Mouse (Mus musculus): ENCODE data around the gene Ffar2.

Gene Ffar2

GRCm38 (mm10) chr7:30820854-30821445, 2.6 kb downstream of the Ffar2 start:
- DNase-seq (ENCODE audit: low spot score) = no peak

DNA sequence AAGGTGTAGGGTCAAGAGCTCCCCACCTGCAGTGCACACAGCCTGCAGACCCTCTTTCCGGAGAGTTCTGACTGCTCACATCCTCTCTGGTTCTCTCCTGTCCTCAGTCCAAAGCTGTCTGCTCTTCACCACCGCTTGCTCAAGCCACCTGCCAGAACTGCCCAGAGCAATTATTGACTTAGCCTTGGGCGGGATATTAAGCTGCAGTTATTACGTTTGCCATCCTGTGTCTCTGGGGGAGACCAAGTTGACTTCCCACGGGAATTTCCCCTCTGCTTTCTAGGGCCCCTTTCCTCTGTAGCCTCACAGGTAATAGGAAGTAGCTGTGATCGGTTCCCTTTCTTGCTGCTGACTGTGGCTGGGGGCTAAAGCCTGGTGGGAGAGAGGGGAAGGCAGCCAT, 3.4 kb downstream of the Ffar2 start:
- DNase-seq (ENCODE audit: low spot score) = no peak

DNA sequence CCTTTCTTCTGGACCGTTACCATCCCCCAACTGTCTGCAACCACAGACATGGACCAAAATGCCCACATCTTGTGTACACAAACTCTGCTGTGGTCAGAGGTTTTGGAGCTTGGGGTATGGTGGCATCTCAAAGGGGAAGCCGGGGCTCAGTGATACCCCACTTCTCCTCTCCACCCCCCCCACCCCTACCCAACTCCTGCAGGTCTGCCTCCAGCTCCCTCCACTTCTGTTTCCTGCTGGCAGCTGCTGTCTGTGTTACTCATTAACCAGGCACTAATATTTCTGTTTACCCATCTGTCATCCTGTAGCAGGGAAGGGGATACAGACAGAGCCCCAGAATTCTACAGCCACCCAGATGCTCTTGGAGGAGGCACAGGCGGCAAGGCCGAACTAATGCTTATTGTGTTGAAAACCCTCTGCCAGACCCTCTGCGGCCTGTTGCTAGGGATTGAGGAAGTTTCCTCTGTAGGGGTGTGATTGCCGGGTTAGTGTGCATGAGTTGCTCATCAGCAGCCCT, 11.2 kb downstream of the Ffar2 start:
- DNase-seq (ENCODE audit: low spot score) = no peak

- no peak for DNase-seq (ENCODE audit: low spot score)
Measured at GRCm38 (mm10) chr7:30811757-30812290, 11.8 kb downstream of the Ffar2 start.

GRCm38 (mm10) chr7:30810319-30810718, 13.3 kb downstream of the Ffar2 start:
- DNase-seq (ENCODE audit: low spot score) = peak; percentile 27

DNA sequence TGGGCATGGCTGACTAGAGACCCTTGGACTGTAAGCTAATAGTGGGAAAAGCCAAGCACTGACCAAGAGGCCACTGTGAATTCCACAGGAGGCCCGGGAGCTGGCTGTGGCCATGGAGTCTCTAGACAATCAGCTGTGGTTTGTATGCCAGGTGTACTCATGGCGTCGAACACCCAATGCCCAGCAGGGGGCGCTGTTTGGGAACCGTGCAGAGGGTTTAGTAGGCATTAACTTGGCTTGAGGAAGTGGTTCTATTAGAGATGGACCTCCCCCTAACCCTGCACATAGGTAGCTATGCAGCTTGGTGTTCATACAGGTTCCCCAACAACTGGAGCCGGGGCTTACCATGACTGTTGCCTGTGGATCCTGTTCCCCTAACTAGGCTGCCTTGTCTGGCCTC, 17.7 kb downstream of the Ffar2 start:
- DNase-seq (ENCODE audit: low spot score) = peak; percentile 57

- DNase-seq (ENCODE audit: low spot score) = no peak
Measured at GRCm38 (mm10) chr7:30804026-30804715, 19.4 kb downstream of the Ffar2 start.

- DNase-seq (ENCODE audit: low spot score) = no peak
Measured at GRCm38 (mm10) chr7:30803256-30803655, 20.3 kb downstream of the Ffar2 start.

- DNase-seq (ENCODE audit: low spot score) = no peak
Measured at GRCm38 (mm10) chr7:30800653-30801052, 22.9 kb downstream of the Ffar2 start.

DNA sequence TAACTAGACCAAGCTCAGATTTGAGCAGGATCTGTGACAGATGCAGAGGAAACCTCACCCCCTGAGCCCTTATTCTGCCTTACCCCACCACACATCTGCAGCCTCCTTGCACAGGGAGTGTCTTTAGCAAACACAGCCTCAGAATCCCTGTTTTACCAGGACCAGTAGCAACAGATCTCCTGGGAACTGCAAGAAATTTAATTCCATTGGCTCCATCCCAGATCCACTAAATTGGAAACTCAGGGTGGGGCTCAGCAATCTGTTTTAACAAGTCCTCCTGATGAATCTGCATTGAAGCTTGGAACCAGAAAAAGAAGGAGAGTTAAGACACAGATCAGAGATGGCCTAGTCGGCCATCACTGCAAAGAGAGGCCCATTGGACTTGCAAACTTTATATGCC, 26.8 kb downstream of the Ffar2 start:
- no peak for DNase-seq (ENCODE audit: low spot score)

DNA sequence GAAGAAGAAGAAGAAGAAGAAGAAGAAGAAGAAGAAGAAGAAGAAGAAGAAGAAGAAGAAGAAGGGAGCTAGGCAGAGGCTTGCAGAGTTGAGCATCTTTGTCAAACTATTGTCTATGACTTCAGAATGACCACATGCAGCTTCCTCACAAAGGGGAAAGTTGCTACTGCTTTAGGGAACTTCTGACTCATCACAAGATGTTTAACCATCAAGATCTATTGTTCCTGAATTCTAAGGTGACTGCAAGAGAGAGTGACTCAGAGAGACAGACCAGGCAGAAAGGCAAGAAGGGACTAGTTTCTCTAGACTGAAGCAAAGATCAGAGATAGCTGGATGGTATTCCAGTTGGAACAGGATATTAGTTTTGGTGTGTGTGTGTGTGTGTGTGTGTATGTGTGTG, 28.7 kb downstream of the Ffar2 start:
- no peak for DNase-seq (ENCODE audit: low spot score)

DNA sequence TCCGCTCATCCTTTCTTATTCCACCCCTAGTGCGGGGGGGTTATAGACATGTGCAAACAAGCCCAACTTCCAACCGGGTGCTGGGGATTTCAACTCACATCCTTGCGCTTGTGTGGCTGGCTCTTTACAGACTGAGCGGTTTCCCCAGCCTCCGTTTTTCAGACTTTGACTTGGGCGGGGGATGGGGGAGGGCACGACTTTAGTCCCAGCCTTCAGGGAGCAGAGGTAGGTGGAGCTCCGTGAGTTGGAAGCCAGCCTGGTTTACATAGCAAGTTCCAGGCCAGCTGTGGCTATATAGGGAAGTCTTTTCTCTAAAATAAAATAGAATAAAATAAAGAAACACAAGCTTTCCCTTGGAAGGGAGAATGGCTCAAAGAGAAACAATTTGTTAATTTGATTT, 31.7 kb downstream of the Ffar2 start:
- DNase-seq (ENCODE audit: low spot score) = no peak

- DNase-seq (ENCODE audit: low spot score) = no peak
Measured at GRCm38 (mm10) chr7:30790141-30790540, 33.4 kb downstream of the Ffar2 start.

GRCm38 (mm10) chr7:30787377-30788022, 36.1 kb downstream of the Ffar2 start, which contains the start of gene Krtdap:
Gene Krtdap, plus strand, starts transcription at chr7:30787896.
- no peak for DNase-seq (ENCODE audit: low spot score)

- DNase-seq (ENCODE audit: low spot score) = no peak
Measured at GRCm38 (mm10) chr7:30785721-30786546, 37.6 kb downstream of the Ffar2 start.

DNA sequence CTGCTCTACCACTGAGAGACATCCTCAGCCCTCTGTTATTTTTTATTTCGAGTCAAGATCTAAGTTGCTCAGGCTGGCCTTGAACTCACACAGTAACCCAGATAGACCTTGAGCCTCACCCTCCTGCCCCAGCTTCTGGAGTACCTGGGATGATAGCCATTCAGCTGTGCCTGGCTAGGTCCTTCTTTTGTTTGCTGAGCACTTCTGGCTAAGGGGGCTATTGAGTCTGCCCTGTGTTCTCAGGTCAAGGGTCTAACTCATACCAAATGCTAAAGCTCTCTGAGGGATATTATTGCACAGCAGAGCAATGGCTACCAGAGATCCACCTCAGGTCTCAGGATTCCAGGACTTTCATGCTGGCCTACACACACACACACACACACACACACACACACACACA, 38.4 kb downstream of the Ffar2 start:
- no peak for DNase-seq (ENCODE audit: low spot score)

DNA sequence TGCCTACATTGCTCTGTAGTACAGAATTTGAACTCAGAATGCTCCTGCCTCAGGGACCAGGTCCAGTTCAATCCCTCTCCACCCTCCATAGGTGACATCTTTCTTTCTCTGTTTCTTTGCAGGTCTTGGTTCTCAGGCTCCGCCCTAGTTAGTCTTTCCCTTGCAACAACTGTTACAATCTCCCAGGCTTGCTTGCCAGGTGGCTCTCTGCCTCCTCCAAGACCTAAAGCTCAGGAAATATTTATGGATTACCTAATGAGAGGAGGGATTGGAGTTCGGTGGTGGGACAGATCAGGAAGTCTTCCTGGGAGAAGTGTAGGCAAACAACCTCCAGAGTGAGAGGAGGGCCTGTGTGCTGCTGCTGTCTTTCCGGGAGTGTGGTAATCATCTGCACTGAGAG, 40.9 kb downstream of the Ffar2 start:
- DNase-seq (ENCODE audit: low spot score) = no peak

- DNase-seq (ENCODE audit: low spot score) = no peak
Measured at GRCm38 (mm10) chr7:30781792-30782191, 41.8 kb downstream of the Ffar2 start.

- no peak for DNase-seq (ENCODE audit: low spot score)
Measured at GRCm38 (mm10) chr7:30777911-30778310, 45.7 kb downstream of the Ffar2 start.

GRCm38 (mm10) chr7:30777081-30777579, 46.4 kb downstream of the Ffar2 start:
- no peak for DNase-seq (ENCODE audit: low spot score)

- DNase-seq (ENCODE audit: low spot score) = no peak
Measured at GRCm38 (mm10) chr7:30776104-30776503, 47.5 kb downstream of the Ffar2 start.

DNA sequence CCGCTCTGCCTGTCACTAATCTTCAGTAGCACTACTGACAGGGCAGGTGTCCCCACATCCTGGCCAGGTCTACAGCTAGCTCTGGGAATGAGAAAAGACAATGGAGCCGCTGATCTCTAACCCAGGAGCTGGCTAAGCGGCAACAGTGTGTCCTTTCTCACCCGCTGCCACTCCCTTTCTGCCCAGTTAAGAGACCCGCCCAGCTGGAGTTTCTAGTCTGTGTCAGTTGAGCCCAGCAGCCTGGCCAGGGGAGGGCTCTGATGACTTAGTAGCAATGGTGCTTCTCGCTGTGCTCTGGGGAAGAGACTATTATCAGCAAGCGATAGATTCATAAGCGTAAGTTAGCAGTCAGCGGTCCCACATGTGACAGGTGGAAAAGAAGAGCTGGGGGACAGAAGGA, 54.3 kb downstream of the Ffar2 start:
- peak; percentile 84 for DNase-seq (ENCODE audit: low spot score)

All from testis, postnatal 14 days (tissue).